Mouse (Mus musculus) urinary bladder, postnatal 36 days (tissue): ENCODE data around the gene Trmt1.

ENCODE experiments used
- DNase-seq, 2 experiments: peaks; one replicate each; pipeline ENCODE4 v3.0.0; 2022; ENCODE audit warnings: low spot score in 2 of 2, mixed read lengths in 1 of 2

Gene Trmt1

GRCm38 (mm10) chr8:84689091-84689915 lies 3.2 kb downstream of the Trmt1 start:
- peak; percentile 87 to 88 for DNase-seq

DNA sequence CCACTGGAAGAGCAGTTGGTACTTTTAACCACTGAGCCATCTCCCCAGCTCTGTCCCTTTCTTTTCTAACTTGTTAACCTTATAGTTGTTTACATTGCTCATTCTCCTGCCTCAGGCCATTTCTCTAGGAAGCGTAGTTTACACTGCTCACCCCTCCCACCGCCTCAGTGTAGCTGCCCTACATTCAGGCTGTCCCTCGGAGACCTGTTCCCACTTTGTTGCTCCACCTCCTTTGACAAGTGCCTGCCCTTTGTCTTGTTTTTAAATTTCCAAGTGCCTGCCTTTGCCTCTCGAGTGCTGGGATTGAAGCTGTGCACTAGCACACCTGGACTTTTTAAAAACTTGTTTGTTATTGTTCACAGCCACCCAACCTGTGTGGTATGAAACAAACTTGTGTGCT lies 7.2 kb downstream of the Trmt1 start:
- DNase-seq = no peak

DNA sequence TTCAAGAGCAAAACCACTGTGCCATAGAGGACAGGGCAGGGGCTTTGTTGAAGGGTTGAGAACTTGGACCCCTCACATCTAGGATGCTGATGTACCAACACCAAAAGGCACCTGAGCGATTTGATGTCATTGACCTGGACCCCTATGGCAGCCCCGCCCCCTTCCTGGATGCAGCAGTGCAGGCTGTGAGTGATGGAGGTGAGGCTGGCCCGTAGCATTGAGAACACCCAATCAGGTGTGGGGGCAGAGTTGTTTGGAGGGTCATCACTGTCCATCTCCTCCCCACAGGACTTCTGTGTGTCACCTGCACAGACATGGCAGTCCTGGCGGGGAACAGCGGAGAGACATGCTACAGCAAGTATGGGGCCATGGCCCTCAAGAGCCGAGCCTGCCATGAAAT lies 9.0 kb downstream of the Trmt1 start:
- DNase-seq = no peak

DNA sequence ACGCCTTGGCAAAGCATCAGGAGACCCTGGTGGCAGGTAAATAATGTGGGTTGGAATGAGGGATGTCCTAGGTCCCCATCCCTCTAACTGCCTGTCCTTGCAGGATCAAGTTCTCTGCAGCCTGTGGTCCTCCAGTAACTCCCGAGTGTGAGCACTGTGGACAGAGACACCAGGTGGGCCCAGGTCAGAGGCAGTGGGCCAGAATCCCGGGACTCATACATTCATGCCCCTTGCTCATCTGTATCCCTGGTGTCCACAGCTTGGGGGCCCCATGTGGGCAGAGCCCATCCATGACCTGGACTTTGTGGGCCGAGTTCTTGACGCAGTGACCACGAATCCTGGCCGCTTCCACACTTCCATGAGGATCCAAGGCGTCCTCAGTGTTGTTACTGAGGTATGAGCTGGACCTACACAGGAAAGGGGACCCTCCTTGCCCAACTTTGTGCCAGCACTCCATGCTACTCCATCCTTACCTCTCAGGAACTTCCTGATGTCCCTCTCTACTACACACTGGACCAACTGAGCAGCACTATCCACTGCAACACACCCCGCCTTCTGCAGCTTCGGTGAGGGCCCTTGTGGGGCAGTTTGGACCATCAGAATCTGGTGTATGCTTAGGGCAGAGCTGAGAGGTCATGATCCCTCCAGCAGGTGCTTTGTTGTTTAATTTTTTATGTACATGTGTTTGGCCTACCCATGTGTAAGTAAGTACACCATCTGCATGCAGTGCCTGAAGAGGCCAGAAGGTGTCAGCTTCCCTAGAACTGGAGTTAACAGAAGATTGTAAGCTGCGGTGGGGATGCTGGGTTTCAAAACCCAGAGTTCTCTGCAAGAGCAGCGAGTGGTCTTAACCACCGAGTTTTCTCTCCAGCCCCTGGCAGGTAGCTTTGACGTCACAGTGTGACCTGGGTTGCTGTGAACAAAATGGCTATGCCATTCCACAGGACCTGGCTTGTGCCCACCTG lies 11.3 kb downstream of the Trmt1 start:
- no peak for DNase-seq

DNA sequence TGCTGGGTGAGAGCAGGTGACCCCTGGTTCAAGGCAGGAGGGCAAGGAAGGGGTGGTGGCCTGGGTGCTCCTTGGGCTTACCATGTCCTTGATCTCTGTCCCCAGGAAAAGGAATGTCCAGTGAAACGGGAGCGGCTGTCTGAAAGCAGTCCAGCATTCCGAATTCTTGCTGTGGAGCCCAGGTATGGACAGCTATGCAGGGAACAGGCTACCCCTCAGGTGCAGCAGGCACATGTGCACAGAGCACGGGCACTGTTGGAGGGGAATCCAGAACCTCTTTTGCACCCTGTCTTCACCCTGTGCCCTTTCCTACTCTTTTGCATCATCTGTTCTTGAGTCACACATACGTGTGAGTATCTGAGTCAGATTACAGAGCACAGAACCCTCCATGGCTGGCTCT lies 12.2 kb downstream of the Trmt1 start:
- DNase-seq = no peak

DNA sequence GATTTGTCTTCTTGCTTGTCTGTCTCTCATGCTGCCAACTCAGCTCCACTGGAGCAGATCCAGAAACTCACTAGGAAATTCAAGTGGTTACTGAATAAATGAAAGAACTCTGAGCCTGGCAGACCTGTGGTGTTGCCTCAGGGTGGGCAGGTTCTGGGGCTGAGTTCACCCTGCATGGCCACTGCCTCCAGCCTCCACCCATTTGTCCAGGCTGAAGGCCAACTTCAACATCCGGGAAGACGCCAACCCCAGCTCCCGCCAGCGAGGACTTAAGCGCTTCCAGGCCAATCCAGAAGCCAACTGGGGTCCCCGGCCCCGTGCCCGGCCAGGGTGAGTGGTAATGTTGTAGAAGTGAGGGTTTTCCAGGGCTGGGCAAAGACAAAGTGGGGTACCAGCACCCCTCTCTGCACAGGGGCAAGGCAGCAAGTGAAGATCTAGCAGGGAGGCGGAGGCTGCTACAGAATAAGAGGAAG lies 12.9 kb downstream of the Trmt1 start:
- peak; percentile 38 to 77 for DNase-seq

DNA sequence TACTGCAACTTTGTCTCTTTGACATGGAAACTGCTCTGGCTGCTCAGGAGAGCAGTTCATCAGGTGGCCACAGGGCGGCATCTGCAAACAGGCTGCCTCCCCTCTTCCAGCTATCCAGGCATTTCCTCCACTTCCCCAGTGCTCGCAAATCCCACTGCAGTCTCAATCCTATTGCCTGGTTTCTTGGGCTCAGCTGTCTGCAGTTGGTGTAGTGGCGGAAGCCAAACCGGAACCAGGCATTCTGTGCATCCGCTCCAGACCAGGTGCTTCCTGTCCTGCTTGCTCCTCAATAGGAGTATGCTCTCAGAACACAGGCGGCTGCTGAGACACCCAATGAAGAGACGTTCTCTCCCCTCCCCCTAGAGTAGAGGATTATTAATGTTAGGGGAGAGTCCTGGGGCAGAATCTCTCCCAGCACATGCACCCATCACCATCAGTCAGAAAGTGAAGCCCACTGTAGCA lies 13.8 kb downstream of the Trmt1 start:
- DNase-seq = peak in 1 of 2 experiments; percentile 64

DNA sequence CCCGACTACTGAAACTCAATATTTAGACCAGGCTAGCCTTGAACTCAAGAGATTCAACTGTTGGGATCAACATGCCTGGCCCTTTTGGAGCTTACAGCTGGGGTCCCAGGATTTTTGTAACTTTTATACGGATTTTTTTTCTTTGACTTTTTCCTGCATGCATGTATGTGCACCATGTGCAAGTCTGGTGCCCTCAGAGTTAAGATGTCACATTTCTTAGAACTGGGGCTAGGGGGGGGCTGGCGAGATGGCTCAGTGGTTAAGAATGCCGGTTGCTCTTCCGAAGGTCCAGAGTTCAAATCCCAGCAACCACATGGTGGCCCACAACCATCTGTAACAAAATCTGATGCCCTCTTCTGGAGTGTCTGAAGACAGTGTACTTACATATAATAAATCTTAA lies 14.4 kb downstream of the Trmt1 start:
- DNase-seq = no peak

- peak in 1 of 2 experiments; percentile 60 for DNase-seq
These were observed 15.1 kb downstream of the Trmt1 start, which contains the start of gene Lyl1 for GRCm38 (mm10) chr8:84700941-84701911. Gene Lyl1 (plus strand): TSS chr8:84701457.

DNA sequence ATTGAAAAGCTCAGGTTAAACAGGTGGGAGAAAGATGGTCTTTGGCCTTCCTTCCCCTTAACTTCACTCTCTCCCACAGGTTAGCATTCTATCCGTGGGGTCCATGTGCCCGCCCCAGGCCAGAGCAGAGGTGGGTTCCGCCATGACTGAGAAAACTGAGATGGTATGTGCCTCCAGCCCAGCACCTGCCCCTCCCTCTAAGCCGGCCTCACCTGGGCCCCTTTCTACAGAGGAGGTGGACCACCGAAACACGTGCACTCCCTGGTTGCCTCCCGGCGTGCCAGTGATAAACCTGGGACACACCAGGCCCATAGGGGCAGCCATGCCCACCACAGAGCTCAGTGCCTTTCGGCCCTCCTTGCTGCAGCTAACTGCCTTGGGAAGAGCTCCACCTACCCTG lies 16.5 kb downstream of the Trmt1 start:
- no peak for DNase-seq

- DNase-seq = no peak
These were observed 16.9 kb downstream of the Trmt1 start for GRCm38 (mm10) chr8:84702963-84703465.

DNA sequence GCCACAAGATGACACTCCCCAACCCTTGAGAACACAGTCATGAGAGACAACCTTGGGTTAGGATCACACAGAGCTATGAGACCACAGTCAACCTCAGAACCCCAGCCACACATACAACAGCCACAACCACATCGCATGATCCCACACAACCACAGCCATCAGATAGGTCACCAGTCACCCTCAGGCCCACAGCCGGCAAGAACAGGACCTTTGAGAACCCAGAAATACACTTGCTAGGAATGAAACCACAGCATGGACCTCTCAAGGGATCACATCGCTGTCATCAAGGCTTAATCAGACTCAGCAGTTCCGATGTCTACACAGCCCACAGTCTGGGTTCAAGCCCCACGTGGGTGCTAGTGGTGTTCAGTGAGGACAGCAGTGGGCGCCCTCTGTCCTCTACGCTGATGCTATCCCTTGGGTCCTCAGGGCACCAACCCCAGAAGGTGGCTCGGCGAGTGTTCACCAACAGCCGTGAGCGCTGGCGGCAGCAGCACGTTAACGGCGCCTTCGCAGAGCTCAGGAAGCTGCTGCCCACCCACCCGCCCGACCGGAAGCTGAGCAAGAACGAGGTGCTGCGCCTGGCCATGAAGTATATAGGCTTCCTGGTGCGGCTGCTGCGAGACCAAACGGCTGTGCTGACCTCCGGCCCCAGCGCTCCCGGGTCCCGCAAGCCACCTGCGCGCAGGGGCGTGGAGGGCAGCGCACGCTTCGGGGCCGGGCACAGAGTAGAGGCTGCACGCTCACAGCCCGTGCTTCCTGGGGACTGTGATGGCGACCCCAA lies 17.6 kb downstream of the Trmt1 start:
- no peak for DNase-seq

DNA sequence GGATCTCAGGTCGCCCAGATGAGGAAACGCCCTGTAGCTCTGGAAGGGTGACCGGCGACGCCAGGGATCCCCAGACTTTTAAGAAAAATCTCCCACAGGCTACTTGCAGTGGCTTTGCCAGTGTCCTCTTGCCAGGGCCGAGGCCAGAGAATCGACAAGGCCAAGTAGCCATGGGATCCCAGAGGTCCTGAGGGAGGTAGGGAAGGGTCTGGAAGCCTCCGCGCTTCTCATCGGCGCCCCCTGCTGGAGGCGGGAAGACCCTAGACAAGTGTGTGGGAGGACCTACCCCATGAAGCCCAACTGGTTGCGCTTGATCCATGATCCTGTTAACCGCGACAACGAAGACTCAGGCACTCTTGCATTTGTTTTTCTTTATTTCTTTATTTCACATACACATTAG lies 18.2 kb downstream of the Trmt1 start:
- DNase-seq = peak; percentile 44 to 75

GRCm38 (mm10) chr8:84704867-84705831 lies 19.0 kb downstream of the Trmt1 start:
- no peak for DNase-seq

GRCm38 (mm10) chr8:84705960-84706359 lies 19.9 kb downstream of the Trmt1 start:
- DNase-seq = no peak

DNA sequence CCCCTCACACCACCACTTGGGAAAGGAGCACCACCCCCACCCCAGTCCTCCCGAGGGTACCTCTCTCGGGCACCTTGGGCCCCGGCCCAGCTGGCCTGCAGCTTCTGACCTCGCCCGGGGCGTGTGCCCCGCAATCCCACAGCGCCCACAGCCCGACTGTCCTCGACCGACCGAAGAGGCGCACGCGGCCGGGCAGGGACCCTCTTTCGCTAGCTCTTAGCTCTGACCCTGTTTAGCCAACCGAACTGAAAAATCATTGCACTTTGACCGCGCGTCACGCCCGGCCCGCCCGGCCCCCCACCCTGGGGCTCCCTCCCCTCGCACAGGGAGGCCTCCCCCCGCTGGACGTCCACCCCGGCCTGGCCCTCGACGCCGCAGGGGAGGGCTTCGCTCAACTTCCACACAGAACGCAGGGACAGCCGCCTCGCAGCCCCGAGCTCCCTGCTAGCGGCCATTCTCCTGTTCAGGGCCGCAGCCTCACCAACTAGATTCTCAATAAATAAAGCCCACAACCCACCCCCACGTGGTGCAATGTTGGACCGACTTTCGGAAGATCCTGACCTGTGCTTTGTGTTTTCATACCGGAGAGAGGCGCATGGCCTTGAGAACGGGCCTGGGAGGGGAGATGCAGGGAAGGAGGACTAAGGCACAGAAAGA lies 20.6 kb downstream of the Trmt1 start:
- DNase-seq = peak in 1 of 2 experiments; percentile 44

DNA sequence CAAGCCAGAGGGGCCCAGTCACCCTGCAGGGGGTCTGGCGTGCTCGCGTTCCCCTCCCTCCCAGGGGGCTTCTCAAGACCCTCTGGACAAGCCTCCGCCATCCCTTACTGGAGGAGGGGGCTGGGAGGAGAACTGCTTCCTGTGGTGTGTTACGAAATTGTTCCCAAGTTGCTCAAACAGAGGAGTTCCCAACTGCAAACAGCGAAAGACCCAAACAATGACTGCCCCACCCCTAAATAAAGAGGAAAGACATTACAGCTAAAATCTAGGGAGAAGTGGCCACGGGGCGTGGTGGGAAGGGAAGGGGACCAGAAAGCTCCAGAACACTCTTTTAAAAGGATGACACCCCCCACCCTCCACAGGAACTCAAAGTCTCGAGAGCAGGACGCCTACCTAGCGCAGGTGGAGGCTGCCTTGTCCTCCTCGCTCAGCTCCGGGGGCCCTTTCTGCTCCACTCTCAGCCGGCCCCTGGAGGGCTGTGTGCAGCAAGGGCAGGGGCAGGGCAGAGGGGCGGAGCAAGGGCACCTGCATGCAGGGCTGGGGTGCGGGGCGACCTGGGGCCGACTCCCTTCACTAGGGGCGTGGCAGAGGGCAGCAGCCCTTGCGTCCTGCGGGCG lies 21.3 kb downstream of the Trmt1 start:
- DNase-seq = peak in 1 of 2 experiments; percentile 62

DNA sequence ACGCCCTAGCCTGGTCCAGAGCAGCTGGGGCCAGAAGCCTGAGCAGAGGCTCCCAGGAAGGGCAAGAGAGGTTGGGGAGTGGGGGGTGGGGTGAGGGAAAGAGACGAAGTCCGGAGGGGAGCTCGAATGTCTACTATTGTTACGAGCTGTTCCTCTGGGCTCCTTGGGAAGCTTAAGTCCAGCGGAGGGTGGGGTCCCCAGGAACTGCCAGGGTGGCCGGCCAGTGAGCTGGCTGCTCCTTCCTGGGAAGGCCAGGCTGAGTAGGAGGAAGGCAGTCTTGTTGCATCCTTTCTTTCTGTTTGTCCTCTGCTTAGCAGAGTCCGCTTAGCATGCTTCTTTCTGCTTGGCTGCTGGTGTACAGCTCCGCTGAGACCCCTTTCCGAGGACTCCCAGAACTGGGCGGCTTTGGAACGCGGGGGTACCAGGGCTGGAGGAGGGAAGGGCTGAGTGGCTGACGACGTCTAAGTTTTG lies 22.0 kb downstream of the Trmt1 start:
- DNase-seq = no peak
